Mouse (Mus musculus): Measurements from ENCODE around the gene Tbc1d10a. TPM values are rescaled to one million over a fixed set of nuclear protein-coding genes. Genes with fewer than 3 reads are reported as not detected.

Tbc1d10a gene
- polyA plus RNA-seq, 1 experiment, result 0.63 TPM

DNA sequence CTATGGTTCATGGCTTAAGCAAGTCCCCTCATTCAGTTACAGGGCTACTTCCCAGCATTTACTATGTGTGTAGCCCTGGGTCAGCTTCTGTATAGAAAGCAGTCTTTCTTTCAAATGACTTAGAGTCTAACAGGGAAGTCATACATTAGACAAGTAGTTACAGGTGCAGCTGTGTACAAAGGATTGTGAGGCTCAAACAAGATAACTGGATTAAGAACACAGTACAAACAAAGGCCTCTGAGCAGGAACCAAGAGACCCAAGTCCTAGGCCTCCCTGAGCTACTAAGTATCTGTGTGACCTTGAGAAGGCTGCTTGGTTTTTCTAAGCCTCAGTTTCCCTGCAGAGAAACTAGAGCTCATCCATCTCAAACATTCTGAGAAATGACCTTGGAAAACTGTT, 6.8 kb downstream of the Tbc1d10a start:
- no peak for TF ChIP-seq TAL1 (IDR thresholded peaks at IDR 0.05; ENCODE audit: low read length)
- TF ChIP-seq GATA1 (IDR thresholded peaks at IDR 0.05; ENCODE audit: low read length), result no peak
- H3K9me3 ChIP-seq (ENCODE audit: control insufficient read depth, low read length), result no peaks in the 10 kb centered on the region

DNA sequence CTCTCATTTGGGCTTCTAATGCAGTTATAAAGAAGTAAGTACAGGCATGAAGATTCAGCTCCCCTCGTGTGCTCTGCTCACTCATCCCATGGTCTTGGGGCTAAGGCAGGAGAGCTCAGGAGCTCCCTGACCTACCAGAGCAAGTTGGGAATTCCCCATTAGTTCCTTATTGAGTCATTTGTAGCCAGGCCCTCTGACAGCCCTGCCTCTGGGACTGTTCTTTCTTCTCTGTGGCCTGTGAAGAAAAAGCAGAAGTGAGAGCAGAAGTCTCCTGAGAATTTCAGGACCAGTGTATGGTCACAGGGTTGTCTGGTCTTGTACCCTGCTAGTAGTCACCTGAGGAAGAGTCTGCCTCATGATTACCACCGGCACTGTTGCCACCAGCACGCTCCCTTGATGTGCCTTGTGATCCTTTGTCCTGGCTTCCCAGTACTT, 9.0 kb downstream of the Tbc1d10a start:
- Histone ChIP-seq H3K4me3 (replicated peaks) (no peak overlapping the region), H3K27me3 (ENCODE audit: control insufficient read depth) (no peaks in the 10 kb centered on the region), H3K9me3 (ENCODE audit: control insufficient read depth, low read length) (no peaks in the 10 kb centered on the region), H3K36me3 (ENCODE audit: control insufficient read depth) (peaks cover 2% of the 10 kb centered on the region), H3K4me1 (ENCODE audit: control insufficient read depth) (peaks cover 5% of the 10 kb centered on the region)
- TF ChIP-seq GATA1 (IDR thresholded peaks at IDR 0.05; ENCODE audit: low read length) (no peak), TAL1 (IDR thresholded peaks at IDR 0.05; ENCODE audit: low read length) (no peak)

More for the DNA sequence above, 6.8 kb downstream of the Tbc1d10a start:
- Histone ChIP-seq H3K36me3 (ENCODE audit: control insufficient read depth) (peaks cover 2% of the 10 kb centered on the region), H3K4me1 (ENCODE audit: control insufficient read depth) (peaks cover 5% of the 10 kb centered on the region), H3K4me3 (replicated peaks) (no peak overlapping the region), H3K27me3 (ENCODE audit: control insufficient read depth) (no peaks in the 10 kb centered on the region)

DNA sequence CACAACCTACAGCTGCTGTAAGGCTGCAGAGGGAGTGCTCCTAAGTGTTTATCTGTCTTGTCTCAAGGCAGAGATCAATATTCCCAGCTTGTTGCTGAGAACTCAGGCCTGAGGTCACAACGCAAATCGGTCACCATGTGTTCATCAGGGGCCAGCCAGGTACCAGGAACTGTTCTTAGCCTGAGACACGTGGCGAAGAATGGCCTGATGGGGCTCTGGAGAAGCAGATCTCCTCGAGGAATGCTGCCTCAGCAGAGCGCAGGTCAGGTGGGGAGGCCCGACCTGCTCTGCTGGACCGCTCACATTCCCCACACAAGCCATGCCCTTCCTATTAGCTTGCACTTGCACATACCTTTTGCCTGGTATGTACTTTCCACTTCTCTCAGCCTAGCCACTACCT, 10.0 kb downstream of the Tbc1d10a start:
- peaks cover 2% of the 10 kb centered on the region for H3K36me3 ChIP-seq (ENCODE audit: control insufficient read depth)
- TF ChIP-seq GATA1 (IDR thresholded peaks at IDR 0.05; ENCODE audit: low read length), result no peak
- TF ChIP-seq TAL1 (IDR thresholded peaks at IDR 0.05; ENCODE audit: low read length), result no peak
- peaks cover 2% of the 10 kb centered on the region; the same call in 1 of the 2 replicates for H3K4me1 ChIP-seq (ENCODE audit: control insufficient read depth)
- no peaks in the 10 kb centered on the region for H3K27me3 ChIP-seq (ENCODE audit: control insufficient read depth)
- H3K9me3 ChIP-seq (ENCODE audit: control insufficient read depth, low read length), result no peaks in the 10 kb centered on the region
- H3K4me3 ChIP-seq (replicated peaks), result no peak overlapping the region

DNA sequence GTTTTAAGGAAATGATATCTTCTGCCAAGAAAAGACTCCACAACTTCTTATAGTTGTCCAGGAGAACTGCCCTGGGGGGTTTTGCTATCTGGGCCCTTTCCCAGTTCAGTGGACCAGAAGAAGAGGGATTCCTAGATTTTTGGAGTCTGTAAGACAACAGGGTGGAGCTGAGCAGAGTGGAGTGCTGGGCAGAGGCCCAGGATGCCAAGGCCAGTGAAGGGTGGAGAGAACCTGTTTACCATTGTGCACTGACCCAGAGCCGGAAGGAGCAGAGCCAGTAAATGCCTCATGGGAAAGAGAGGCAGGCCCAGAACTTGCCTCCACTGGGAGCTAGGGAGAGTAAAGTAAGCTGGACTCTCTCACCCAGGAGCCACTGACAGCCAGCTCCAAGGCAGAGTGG, 11.1 kb downstream of the Tbc1d10a start:
- TF ChIP-seq TAL1 (IDR thresholded peaks at IDR 0.05; ENCODE audit: low read length) (no peak), GATA1 (IDR thresholded peaks at IDR 0.05; ENCODE audit: low read length) (no peak)
- Histone ChIP-seq H3K27me3 (ENCODE audit: control insufficient read depth) (no peaks in the 10 kb centered on the region), H3K4me1 (ENCODE audit: control insufficient read depth) (peaks cover 2% of the 10 kb centered on the region; the same call in 1 of the 2 replicates), H3K4me3 (replicated peaks) (no peak overlapping the region), H3K36me3 (ENCODE audit: control insufficient read depth) (peaks cover 2% of the 10 kb centered on the region; the same call in 1 of the 2 replicates), H3K9me3 (ENCODE audit: control insufficient read depth, low read length) (no peaks in the 10 kb centered on the region)

DNA sequence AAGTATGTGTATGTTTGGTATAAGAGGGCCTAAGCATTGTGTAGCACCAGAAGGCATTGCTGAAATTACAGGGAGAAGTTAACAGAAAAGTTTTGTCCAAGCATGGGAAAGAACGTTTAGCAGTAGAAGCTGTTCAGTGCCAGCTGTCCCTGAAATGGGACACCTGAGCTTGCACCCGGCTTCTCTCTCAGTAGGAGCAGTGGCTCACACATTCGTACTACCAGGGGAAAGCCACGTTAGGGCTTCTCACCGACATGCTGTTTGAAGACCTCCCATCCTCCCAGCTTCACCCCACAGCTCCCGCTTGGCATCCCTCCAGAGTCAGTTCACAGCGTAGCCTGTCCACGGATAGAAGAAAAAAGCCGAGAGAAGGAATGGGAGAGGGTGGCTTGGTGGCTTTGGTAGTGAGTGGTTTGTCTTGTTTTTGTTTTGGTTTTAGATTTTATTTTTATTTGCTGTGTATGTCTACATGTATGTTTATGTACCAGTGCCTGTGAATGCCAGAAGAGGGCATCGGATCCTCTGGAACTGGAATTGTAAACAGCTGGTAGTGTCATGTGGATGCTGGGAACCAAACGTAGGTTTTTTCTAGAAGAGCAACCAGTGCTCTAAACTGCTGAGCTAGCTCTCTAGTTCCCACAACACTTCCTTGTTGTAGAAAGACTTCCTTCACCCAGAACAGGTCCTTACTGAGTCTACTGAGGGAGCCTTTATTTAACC, 15.6 kb downstream of the Tbc1d10a start:
- Histone ChIP-seq H3K9me3 (ENCODE audit: control insufficient read depth, low read length) (no peaks in the 10 kb centered on the region), H3K36me3 (ENCODE audit: control insufficient read depth) (peaks cover 16% of the 10 kb centered on the region), H3K4me3 (replicated peaks) (no peak overlapping the region), H3K4me1 (ENCODE audit: control insufficient read depth) (peaks cover 7% of the 10 kb centered on the region), H3K27me3 (ENCODE audit: control insufficient read depth) (no peaks in the 10 kb centered on the region)
- no peak for TF ChIP-seq TAL1 (IDR thresholded peaks at IDR 0.05; ENCODE audit: low read length)
- TF ChIP-seq GATA1 (IDR thresholded peaks at IDR 0.05; ENCODE audit: low read length), result no peak

DNA sequence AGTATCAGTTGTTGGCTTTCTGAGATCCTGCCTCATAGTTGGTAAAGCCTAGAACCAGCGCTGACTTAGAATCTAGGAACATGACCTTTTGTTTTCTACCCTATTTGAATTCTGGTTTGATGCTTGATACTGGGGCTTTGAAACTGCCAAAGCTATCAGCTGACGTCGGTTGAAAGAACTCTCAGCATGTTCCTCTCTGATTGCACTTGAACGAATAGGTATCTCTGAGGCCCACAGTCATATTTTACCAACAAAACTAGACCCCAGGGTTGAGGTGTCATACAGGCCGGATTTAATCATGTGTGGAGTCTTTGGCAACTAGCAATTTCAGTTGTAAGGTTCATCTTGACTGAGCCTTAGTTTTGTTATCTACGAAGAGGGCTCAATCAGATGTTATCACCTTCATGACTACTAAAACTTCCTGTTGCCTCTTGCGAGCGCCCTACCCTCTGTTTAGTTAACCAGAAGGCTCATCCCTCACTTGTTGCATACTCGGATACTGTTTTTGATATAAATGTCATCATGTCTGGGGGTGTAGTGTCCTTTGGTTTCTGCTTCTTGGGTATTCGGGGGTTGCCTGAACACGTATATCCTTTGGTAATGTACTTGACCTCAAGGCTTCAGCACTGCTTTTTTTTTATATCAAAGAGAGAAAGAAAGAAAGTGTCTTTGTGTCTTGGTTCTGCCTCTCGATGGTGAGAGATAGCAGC, 16.6 kb downstream of the Tbc1d10a start:
- H3K4me1 ChIP-seq (ENCODE audit: control insufficient read depth), result peaks cover 7% of the 10 kb centered on the region
- TF ChIP-seq GATA1 (IDR thresholded peaks at IDR 0.05; ENCODE audit: low read length), result no peak
- TF ChIP-seq TAL1 (IDR thresholded peaks at IDR 0.05; ENCODE audit: low read length), result no peak
- no peaks in the 10 kb centered on the region for H3K27me3 ChIP-seq (ENCODE audit: control insufficient read depth)
- no peak overlapping the region for H3K4me3 ChIP-seq (replicated peaks)
- no peaks in the 10 kb centered on the region for H3K9me3 ChIP-seq (ENCODE audit: control insufficient read depth, low read length)
- peaks cover 24% of the 10 kb centered on the region for H3K36me3 ChIP-seq (ENCODE audit: control insufficient read depth)

DNA sequence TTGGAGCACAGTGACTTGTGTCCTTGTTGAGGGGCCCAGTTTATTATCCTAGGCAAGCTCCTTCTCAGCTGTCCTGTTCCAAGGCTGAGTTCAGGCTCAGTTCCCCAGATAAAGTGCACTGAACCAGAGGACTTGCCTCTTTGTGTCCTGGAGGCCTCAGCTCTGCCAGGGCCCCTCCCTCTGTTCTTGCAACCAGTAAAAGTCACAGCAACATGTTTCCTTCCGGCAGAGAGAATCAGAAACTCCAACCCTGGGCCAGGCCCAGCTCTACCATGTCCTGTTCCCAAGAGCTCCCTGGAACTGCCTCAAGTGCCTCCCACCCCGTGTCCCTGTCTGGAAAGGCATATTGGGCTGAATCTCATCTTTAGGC, 17.1 kb downstream of the Tbc1d10a start:
- H3K36me3 ChIP-seq (ENCODE audit: control insufficient read depth), result peaks cover 29% of the 10 kb centered on the region
- TF ChIP-seq GATA1 (IDR thresholded peaks at IDR 0.05; ENCODE audit: low read length) (no peak), TAL1 (IDR thresholded peaks at IDR 0.05; ENCODE audit: low read length) (no peak)
- no peak overlapping the region for H3K4me3 ChIP-seq (replicated peaks)
- no peaks in the 10 kb centered on the region for H3K27me3 ChIP-seq (ENCODE audit: control insufficient read depth)
- H3K9me3 ChIP-seq (ENCODE audit: control insufficient read depth, low read length), result no peaks in the 10 kb centered on the region
- peaks cover 7% of the 10 kb centered on the region for H3K4me1 ChIP-seq (ENCODE audit: control insufficient read depth)

DNA sequence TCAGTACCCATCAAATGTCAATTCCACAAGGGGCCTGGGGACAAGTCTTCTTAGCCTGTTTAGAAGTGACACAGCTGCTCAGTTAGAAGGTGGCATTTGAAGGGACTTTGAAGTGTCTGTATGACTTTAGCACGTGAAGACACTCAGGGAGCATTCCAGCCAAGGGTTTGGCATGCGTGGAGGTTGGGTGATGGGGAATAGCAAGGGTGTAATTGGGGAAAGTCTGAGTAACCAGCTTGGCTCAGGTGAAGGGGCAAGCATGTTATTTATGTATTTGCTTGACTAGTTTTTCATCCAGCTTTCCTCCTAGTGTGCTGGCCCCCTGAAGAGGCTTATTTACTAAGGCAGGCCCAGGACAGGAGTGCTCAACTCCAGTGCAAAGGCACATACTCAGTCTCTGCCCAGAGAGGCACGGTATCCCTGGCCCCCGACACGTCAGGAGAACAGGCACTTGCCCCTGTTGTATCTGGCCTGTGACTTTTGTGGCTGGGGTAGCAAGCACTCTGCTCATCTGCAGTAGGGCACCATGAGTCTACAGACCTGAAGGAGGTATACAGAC, 18.6 kb downstream of the Tbc1d10a start:
- Histone ChIP-seq H3K4me1 (ENCODE audit: control insufficient read depth) (peaks cover 7% of the 10 kb centered on the region), H3K9me3 (ENCODE audit: control insufficient read depth, low read length) (no peaks in the 10 kb centered on the region), H3K27me3 (ENCODE audit: control insufficient read depth) (no peaks in the 10 kb centered on the region), H3K4me3 (replicated peaks) (no peak overlapping the region), H3K36me3 (ENCODE audit: control insufficient read depth) (peaks cover 42% of the 10 kb centered on the region)
- TF ChIP-seq GATA1 (IDR thresholded peaks at IDR 0.05; ENCODE audit: low read length) (no peak), TAL1 (IDR thresholded peaks at IDR 0.05; ENCODE audit: low read length) (no peak)

DNA sequence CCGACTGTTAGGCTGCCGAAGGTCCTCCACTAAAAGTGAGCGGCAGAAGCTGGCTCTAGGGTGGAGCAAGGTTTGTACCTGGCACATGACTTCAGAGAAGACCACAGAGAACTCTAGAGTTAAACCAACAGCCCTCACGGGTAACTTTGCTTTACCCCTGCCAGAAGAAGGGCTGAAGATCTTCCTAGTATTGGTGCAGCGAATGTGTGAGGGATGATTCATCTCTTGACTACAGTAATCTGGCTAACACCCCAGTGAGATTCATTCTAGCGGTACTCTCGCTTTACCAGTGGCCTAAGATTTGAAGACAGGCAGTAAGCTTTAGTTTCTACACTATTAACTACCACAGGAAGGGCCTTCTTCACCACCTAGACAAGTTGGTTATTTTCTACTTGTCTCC, 19.4 kb downstream of the Tbc1d10a start:
- TF ChIP-seq TAL1 (IDR thresholded peaks at IDR 0.05; ENCODE audit: low read length), result no peak
- TF ChIP-seq GATA1 (IDR thresholded peaks at IDR 0.05; ENCODE audit: low read length), result no peak
- H3K9me3 ChIP-seq (ENCODE audit: control insufficient read depth, low read length), result no peaks in the 10 kb centered on the region
- H3K4me3 ChIP-seq (replicated peaks), result no peak overlapping the region
- peaks cover 7% of the 10 kb centered on the region for H3K4me1 ChIP-seq (ENCODE audit: control insufficient read depth)
- H3K36me3 ChIP-seq (ENCODE audit: control insufficient read depth), result peaks cover 48% of the 10 kb centered on the region
- no peaks in the 10 kb centered on the region for H3K27me3 ChIP-seq (ENCODE audit: control insufficient read depth)

Measured in erythroblast, embryonic 14.5 days (primary cell).